Mouse (Mus musculus) midbrain, embryonic 16.5 days (tissue): ENCODE measurements at regions not wholly inside any gene's neighbourhood (a gene's known extent, or its start where the extent isn't known, plus 50 kb on each side); places are given as distances from the start of the nearest gene placed in this dataset.

ENCODE experiments used
- ATAC-seq: fragments of 200-750 bp; cut with Nextera tagmentation; 2 replicates; pipeline ENCODE4 v1.8.0; 2017; ENCODE audit warnings: moderate TSS enrichment
- H3K27ac ChIP-seq: fragments of 300-500 bp; sonication (generic); 2 replicates; pipeline ENCODE4 v1.5.1; 2014; ENCODE audit warnings: mild to moderate bottlenecking, low read length, mixed read lengths
- H3K27me3 ChIP-seq: fragments of 300-500 bp; sonication (generic); 2 replicates; pipeline ENCODE4 v1.6.1; 2014; ENCODE audit warnings: low read depth, low read length, mixed read lengths; ENCODE audit not compliant: control insufficient read depth, insufficient read depth
- H3K36me3 ChIP-seq: fragments of 300-500 bp; sonication (generic); 2 replicates; pipeline ENCODE4 v1.6.1; 2014; ENCODE audit warnings: mild to moderate bottlenecking, low read length, moderate library complexity, mixed read lengths; ENCODE audit not compliant: control insufficient read depth, insufficient read depth
- H3K4me1 ChIP-seq: fragments of 300-500 bp; sonication (generic); 2 replicates; pipeline ENCODE4 v1.6.1; 2014; ENCODE audit warnings: mild to moderate bottlenecking, low read length, mixed read lengths; ENCODE audit not compliant: control insufficient read depth, insufficient read depth
- H3K4me2 ChIP-seq: fragments of 300-500 bp; sonication (generic); 2 replicates; pipeline ENCODE4 v1.6.1; 2014; ENCODE audit warnings: mild to moderate bottlenecking, low read length, mixed read lengths
- H3K4me3 ChIP-seq: fragments of 300-500 bp; sonication (generic); 2 replicates; pipeline ENCODE4 v1.5.1; 2014; ENCODE audit warnings: low read depth, mild to moderate bottlenecking, low read length, moderate library complexity, mixed read lengths
- H3K9ac ChIP-seq: fragments of 300-500 bp; sonication (generic); 2 replicates; pipeline ENCODE4 v1.6.1; 2014; ENCODE audit warnings: low read depth, low read length, mixed read lengths
- H3K9me3 ChIP-seq: fragments of 300-500 bp; sonication (generic); replicated peaks from 2 replicates; pipeline ENCODE4 v1.6.1; 2014; ENCODE audit warnings: mild to moderate bottlenecking, low read length, mixed read lengths; ENCODE audit not compliant: control insufficient read depth, poor library complexity, severe bottlenecking
- WGBS: fragments of 180-500 bp; shearing (Covaris S2); extraction: QIAGEN DNeasy Blood & Tissue Kit; methylation state at CpG from one replicate; pipeline ENCODE4 v1.1.7; 2014; 5-methylcytosine and 5-hydroxymethylcytosine counted together

GRCm38 (mm10) chrX:99318141-99318540 is 152.9 kb downstream of the Pja1 start:
- no peaks in the 10 kb centered on the region for H3K4me1 ChIP-seq
- no peak overlapping the region for H3K4me3 ChIP-seq
- H3K4me2 ChIP-seq: no peak overlapping the region
- H3K27me3 ChIP-seq: peaks cover 14% of the 10 kb centered on the region
- no peak overlapping the region for H3K27ac ChIP-seq
- H3K9me3 ChIP-seq: no peaks in the 10 kb centered on the region
- 77% methylated on average over 8 of the region's 8 CpGs for WGBS
- no peaks in the 10 kb centered on the region for H3K36me3 ChIP-seq
- ATAC-seq: no peak
- no peak overlapping the region for H3K9ac ChIP-seq

- no peaks in the 10 kb centered on the region for H3K4me1 ChIP-seq
- H3K27me3 ChIP-seq: peaks cover 14% of the 10 kb centered on the region
- H3K27ac ChIP-seq: no peak overlapping the region
- no peak overlapping the region for H3K9ac ChIP-seq
- ATAC-seq: no peak
- no peak overlapping the region for H3K4me3 ChIP-seq
- WGBS: 66% methylated on average over 10 of the region's 10 CpGs
- H3K4me2 ChIP-seq: no peak overlapping the region
- no peaks in the 10 kb centered on the region for H3K9me3 ChIP-seq
- no peaks in the 10 kb centered on the region for H3K36me3 ChIP-seq
These were observed 153.3 kb downstream of the Pja1 start for GRCm38 (mm10) chrX:99317736-99318135.

GRCm38 (mm10) chrX:99316410-99317056 is 154.5 kb downstream of the Pja1 start:
- ATAC-seq: no peak
- Histone ChIP-seq H3K36me3 (no peaks in the 10 kb centered on the region), H3K4me3 (no peak overlapping the region), H3K4me2 (no peak overlapping the region), H3K27me3 (peaks cover 14% of the 10 kb centered on the region), H3K9me3 (no peaks in the 10 kb centered on the region), H3K4me1 (no peaks in the 10 kb centered on the region), H3K9ac (no peak overlapping the region), H3K27ac (no peak overlapping the region)
- WGBS: 72% methylated on average over 4 of the region's 4 CpGs

GRCm38 (mm10) chrX:99299110-99299509 is 163.2 kb downstream of the Efnb1 start:
- H3K36me3 ChIP-seq: no peaks in the 10 kb centered on the region
- H3K9me3 ChIP-seq: no peaks in the 10 kb centered on the region
- ATAC-seq: no peak
- no peaks in the 10 kb centered on the region for H3K4me1 ChIP-seq
- no peak overlapping the region for H3K27ac ChIP-seq
- no peak overlapping the region for H3K9ac ChIP-seq
- H3K4me3 ChIP-seq: no peak overlapping the region
- peaks cover under 1% of the 10 kb centered on the region for H3K27me3 ChIP-seq
- WGBS: 33% methylated on average over 6 of the region's 6 CpGs
- H3K4me2 ChIP-seq: no peak overlapping the region

GRCm38 (mm10) chrX:99294726-99295125 is 158.8 kb downstream of the Efnb1 start:
- Histone ChIP-seq H3K4me3 (no peak overlapping the region), H3K4me2 (no peak overlapping the region), H3K9me3 (no peaks in the 10 kb centered on the region), H3K4me1 (no peaks in the 10 kb centered on the region; the same call in 1 of the 2 replicates), H3K27me3 (peaks cover 11% of the 10 kb centered on the region), H3K9ac (no peak overlapping the region), H3K27ac (no peak overlapping the region), H3K36me3 (no peaks in the 10 kb centered on the region)
- ATAC-seq: no peak
- 68% methylated on average over 8 of the region's 8 CpGs for WGBS

GRCm38 (mm10) chrX:99293967-99294366 is 158.0 kb downstream of the Efnb1 start:
- no peaks in the 10 kb centered on the region for H3K36me3 ChIP-seq
- no peaks in the 10 kb centered on the region for H3K9me3 ChIP-seq
- H3K27me3 ChIP-seq: peaks cover 11% of the 10 kb centered on the region
- no peak for ATAC-seq
- no peak overlapping the region for H3K4me2 ChIP-seq
- H3K4me3 ChIP-seq: no peak overlapping the region
- H3K9ac ChIP-seq: no peak overlapping the region
- H3K4me1 ChIP-seq: no peaks in the 10 kb centered on the region; the same call in 1 of the 2 replicates
- H3K27ac ChIP-seq: no peak overlapping the region
- WGBS: 76% methylated on average over 6 of the region's 6 CpGs

- peaks cover 14% of the 10 kb centered on the region for H3K27me3 ChIP-seq
- ATAC-seq: no peak
- WGBS: 52% methylated on average over 11 of the region's 11 CpGs
These were observed 156.8 kb downstream of the Efnb1 start for GRCm38 (mm10) chrX:99292758-99293157.

GRCm38 (mm10) chrX:99291965-99292364 is 156.0 kb downstream of the Efnb1 start:
- WGBS: 38% methylated on average over 5 of the region's 5 CpGs
- H3K4me3 ChIP-seq: no peak overlapping the region
- no peaks in the 10 kb centered on the region for H3K9me3 ChIP-seq
- no peak overlapping the region for H3K27ac ChIP-seq
- H3K27me3 ChIP-seq: peaks cover 14% of the 10 kb centered on the region
- ATAC-seq: no peak
- no peak overlapping the region for H3K9ac ChIP-seq
- no peak overlapping the region for H3K4me2 ChIP-seq
- H3K4me1 ChIP-seq: no peaks in the 10 kb centered on the region; the same call in 1 of the 2 replicates
- H3K36me3 ChIP-seq: no peaks in the 10 kb centered on the region

More at GRCm38 (mm10) chrX:99292758-99293157, 156.8 kb downstream of the Efnb1 start:
- H3K4me3 ChIP-seq: no peak overlapping the region
- no peak overlapping the region for H3K9ac ChIP-seq
- H3K4me1 ChIP-seq: no peaks in the 10 kb centered on the region; the same call in 1 of the 2 replicates
- H3K9me3 ChIP-seq: no peaks in the 10 kb centered on the region
- H3K4me2 ChIP-seq: no peak overlapping the region
- no peak overlapping the region for H3K27ac ChIP-seq
- no peaks in the 10 kb centered on the region for H3K36me3 ChIP-seq

GRCm38 (mm10) chrX:99291423-99291963 is 155.6 kb downstream of the Efnb1 start:
- Histone ChIP-seq H3K9ac (no peak overlapping the region), H3K36me3 (no peaks in the 10 kb centered on the region), H3K4me3 (no peak overlapping the region), H3K9me3 (no peaks in the 10 kb centered on the region), H3K4me1 (no peaks in the 10 kb centered on the region; the same call in 1 of the 2 replicates), H3K4me2 (no peak overlapping the region), H3K27me3 (peaks cover 15% of the 10 kb centered on the region), H3K27ac (no peak overlapping the region)
- ATAC-seq: peak; percentile 48
- WGBS: 23% methylated on average over 6 of the region's 10 CpGs
